Mouse (Mus musculus): ENCODE results near the gene Snai3.

The Snai3 gene

DNA sequence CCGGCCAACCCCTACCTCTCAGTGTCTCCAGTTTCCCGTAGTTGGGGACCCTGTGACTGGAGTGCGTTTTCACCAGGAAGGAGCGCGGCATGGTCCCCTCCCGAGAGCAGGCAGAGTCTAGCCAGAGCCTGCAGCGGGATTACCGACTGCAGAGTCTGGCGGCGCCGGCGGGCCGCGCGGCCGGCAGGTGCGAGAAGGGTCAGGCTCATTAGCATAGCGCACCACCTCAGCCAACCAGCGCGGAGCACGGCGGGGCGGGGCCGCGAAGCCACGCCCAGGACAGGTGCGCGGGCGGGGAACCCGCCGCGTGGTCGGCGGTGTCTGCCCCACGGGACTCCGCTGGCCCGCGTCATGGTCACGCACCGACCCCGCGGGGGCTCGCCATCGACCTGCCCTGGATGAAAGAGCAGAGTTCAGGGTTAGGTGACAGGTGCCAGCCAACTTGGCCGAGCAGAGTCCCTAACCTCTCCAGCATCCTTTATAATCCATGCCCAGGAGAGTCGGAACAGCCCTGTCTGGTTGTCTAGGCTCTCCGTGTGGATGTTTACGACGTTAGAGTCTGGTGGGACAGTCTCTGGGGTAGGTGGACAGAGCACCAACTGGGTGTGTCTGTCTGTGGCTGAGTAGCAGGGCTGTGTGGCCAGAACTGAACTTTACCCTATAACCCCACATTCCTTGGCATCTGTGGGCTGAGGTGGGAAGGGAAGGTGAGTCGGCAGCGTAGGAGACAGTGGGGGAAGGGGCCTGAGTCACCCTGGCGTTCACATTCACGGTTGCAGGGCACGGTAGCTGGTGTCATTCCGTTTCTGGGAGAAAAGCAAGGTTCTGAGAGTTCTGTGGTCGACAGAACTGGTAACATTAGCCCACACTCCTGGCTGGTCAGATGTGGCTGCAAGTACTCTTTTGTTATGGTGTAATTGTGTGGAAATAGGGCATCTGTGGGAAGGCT lies at the start of gene Snai3:
TSS of gene Snai3 (minus strand) at position 210 of the 949 bp plus-strand sequence.
- DNase-seq (ENCODE audit: low spot score in 2 of 2), result no peak

GRCm38 (mm10) chr8:122500856-122501255 lies 40.3 kb upstream of the Snai3 start:
- peak; percentile 58 to 62 for DNase-seq (ENCODE audit: low spot score in 2 of 2)

- no peak for DNase-seq (ENCODE audit: low spot score in 2 of 2)
These were observed 37.4 kb upstream of the Snai3 start for GRCm38 (mm10) chr8:122497912-122498311.

DNA sequence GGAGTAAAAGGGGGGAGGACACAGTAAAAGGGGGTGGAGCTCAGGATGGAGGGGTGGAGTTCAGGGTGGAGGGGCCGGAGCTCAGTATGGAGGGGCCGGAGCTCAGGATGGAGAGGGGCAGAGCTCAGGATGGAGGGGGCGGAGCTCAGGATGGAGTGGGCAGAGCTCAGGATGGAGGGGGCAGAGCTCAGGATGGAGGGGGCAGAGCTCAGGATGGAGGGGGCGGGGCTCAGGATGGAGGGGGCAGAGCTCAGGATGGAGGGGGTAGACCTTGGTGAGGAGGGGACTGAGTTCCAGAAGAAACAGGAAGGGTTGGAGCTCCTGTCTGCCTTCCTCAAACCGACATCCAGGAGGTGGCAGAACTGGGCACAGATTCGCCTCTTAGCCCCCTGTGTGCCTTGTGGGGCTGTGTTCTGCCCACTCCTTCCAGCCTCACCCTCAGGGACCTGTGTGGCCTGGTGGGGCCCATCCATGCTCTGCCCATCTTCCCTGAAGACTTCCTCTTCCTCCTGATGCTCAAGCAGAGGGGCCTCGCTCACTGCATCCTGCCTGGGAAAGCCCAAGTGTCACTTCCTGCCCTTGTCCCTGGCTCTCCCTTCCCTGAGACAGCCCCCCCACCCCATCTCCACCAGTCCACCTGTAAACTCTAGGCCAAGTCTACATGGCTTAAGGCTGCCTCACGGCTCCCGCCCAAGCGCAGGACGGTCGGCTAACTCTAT lies 36.6 kb upstream of the Snai3 start:
- no peak for DNase-seq (ENCODE audit: low spot score in 2 of 2)

- DNase-seq (ENCODE audit: low spot score in 2 of 2), result no peak
These were observed 27.9 kb upstream of the Snai3 start for GRCm38 (mm10) chr8:122488387-122488786.

DNA sequence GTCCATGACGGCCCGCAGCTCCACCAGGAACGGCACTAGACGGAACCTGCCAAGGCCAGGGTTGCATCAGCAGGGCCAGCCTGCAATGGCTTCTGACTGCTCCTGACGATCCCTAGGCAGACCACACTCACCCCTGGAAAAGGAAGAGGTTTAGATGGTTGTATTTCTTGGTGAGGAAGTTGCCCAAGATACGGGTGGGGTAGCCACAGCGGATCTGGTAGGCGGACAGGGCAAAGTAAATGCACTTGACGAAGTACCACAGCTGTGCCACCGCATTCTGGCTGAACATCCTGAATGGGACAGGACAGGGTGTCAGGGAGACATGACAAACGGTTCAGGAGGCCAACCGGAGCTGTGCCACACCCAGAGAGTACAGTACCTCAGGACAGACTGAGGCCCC lies 24.3 kb upstream of the Snai3 start:
- DNase-seq (ENCODE audit: low spot score in 2 of 2), result no peak

GRCm38 (mm10) chr8:122483877-122484276 lies 23.3 kb upstream of the Snai3 start:
- no peak for DNase-seq (ENCODE audit: low spot score in 2 of 2)

GRCm38 (mm10) chr8:122482448-122482847 lies 21.9 kb upstream of the Snai3 start:
- no peak for DNase-seq (ENCODE audit: low spot score in 2 of 2)

DNA sequence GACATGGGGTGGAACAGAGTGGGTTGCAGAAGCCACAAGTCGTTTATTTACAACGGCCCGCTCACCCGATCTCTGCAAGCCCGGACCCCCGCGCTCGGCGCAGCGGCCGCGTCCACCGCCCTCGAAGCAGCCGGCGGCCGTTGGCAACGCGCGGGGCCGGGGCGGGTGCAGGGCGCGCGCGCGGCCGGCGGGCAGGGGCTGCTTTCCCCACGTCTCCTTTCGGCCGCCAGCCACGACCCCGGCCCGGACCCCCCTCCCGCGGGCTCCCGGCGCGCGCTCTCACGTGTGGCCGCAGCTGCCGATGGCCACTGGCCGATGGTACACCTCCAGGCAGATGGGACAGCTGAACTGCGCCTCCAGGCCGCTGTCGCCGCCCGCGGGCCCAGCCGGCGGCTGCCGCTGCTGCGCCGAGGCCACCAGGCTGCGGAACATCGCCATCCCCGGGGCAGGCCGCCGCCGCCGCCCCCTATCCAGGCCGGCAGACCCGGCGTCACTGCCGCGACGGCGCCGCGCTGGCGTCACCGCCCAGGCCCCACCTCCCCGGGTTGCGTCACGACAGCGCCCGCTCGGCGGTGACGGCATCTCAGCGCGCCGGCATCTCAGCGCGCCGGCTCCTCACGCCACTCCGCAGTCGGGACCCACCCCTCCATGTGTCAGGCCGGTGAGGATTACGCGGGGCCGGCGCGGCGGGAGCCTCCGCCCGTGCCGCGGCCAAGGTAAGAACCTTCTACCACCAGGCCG lies 15.2 kb upstream of the Snai3 start, which contains the start of the genes Rnf166 and Ctu2:
TSS of gene Rnf166 (minus strand) at position 485 of the 741 bp plus-strand sequence.
TSS of gene Ctu2 (plus strand) at position 564 of the 741 bp plus-strand sequence.
- peak; percentile 75 to 89 for DNase-seq (ENCODE audit: low spot score in 2 of 2)

GRCm38 (mm10) chr8:122474951-122475560 lies 14.5 kb upstream of the Snai3 start:
- no peak for DNase-seq (ENCODE audit: low spot score in 2 of 2)

- DNase-seq (ENCODE audit: low spot score in 2 of 2), result no peak
These were observed 13.4 kb upstream of the Snai3 start for GRCm38 (mm10) chr8:122473911-122474421.

DNA sequence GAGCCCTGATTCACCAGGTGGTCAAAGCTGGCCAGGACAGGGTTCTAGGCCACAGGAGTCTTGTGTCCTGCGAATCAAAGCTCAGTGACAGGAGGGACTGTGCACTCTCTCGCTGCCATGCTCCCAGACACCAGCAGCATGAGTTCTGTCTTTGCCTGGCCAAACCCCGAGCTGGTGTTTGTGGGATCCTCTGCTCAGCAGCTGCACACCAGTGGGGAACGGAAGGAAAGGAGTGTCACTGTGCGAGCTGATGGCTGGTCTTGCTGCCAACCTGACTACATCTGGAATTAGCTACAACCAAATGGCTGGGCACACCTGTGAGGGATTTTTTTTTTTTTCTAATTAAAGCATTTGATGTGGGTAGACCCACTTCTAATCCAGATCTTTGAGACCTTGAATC lies 10.2 kb upstream of the Snai3 start:
- DNase-seq (ENCODE audit: low spot score in 2 of 2), result no peak

DNA sequence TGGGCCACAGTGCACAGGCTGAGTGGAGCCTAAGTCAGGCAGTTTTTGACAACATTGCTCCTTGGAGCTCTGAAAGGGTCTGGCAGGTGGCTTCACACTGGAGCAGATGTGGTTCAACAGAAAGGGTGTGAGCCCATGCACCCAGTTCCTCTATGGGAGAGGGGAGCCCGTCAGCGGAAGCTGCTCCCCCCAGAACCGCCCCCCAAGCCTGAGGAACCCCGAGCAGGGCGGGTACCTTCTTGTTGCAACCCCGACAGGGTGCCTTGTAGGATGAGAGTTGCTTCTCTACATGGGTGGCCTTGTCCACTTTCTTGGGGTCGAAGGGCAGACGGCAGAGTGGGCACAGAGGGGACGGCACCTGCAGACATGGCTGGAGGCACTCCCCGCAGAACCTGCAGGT lies 9.4 kb upstream of the Snai3 start:
- no peak for DNase-seq (ENCODE audit: low spot score in 2 of 2)

- DNase-seq (ENCODE audit: low spot score in 2 of 2), result no peak
These were observed 8.9 kb upstream of the Snai3 start for GRCm38 (mm10) chr8:122469407-122469806.

DNA sequence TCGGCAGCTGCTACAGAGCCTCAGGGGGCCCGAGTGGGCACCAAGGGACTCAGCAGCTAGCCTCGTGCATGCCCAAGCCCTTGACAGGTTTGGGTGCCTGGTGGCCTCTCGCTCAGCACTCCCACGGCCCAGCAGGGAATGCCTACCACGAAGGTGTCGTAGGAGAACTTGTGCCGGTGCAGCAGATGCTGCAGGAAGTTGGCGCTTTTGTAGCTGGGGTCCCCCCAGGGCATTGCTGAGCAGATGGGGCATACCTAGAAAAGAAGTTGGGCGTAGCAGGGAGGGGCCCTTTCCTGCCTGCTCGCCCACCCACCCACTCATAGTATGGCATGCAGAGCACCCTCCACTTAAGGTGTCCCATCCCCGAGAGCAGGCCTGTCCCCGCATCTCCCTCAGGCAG lies 7.3 kb upstream of the Snai3 start:
- no peak for DNase-seq (ENCODE audit: low spot score in 2 of 2)

DNA sequence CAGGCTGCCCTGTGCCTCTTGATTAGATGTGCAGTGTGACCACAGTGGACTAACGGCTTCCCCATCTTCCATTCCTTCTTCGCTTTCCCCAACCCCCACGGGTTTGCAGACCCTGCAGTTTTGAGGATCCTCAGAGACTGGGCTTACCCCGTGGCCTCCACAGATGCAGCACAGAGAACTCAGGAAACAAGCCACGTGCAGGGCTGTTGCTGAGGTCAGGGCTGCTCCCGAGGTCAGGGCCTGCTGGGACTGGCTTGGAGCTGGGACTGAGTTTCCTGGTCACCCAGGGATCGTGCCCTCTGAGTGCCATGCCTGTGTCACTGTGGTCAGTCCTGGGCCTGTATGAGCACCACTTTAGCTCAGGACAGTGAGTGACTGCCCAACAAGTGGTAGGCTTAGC lies 4.5 kb upstream of the Snai3 start:
- DNase-seq (ENCODE audit: low spot score in 2 of 2), result no peak

GRCm38 (mm10) chr8:122463651-122464640 lies 3.4 kb upstream of the Snai3 start:
- DNase-seq (ENCODE audit: low spot score in 2 of 2), result no peak

GRCm38 (mm10) chr8:122462510-122462909 lies 2.0 kb upstream of the Snai3 start:
- no peak for DNase-seq (ENCODE audit: low spot score in 2 of 2)

- DNase-seq (ENCODE audit: low spot score in 2 of 2), result peak; percentile 27 to 56
These were observed 1.1 kb upstream of the Snai3 start for GRCm38 (mm10) chr8:122461473-122462148.
